Mouse (Mus musculus): ENCODE measurements at regions not wholly inside any gene's neighbourhood (a gene's known extent, or its start where the extent isn't known, plus 50 kb on each side); places are given as distances from the start of the nearest gene placed in this dataset.

DNA sequence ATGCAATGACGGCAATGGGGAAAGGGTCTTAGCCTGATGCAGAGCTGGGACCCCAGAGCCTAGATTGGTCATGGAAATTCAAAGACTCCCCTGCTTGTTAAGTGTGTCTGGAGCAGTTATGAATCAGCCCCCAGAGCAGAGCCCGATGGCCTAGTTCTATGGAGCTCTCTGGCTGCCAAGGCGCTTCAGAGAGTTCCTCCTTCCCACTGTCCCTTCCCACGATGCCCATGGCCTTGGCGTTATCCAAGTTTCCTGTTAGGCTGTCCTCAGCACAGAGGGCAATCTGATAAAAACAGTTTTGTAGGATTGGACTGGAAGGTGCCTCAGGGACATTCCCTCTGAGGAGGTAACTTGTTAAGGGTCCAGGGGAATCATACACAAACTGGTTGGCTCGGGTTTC is 62.2 kb upstream of the Id2 start:
- no peaks in the 10 kb centered on the region for H3K9me3 ChIP-seq (replicated peaks; ENCODE audit: control insufficient read depth, low read length)
- H3K9ac ChIP-seq (ENCODE audit: low read depth, low read length) = no peak overlapping the region
- no peaks in the 10 kb centered on the region for H3K36me3 ChIP-seq (ENCODE audit: control insufficient read depth, insufficient read depth)
- no peak overlapping the region for H3K4me3 ChIP-seq (ENCODE audit: low read depth, low read length)
- 65% methylated on average over 6 of the region's 6 CpGs for WGBS (ENCODE audit: insufficient replicate concordance)
- ATAC-seq (ENCODE audit: low read depth) = no peak
- H3K27ac ChIP-seq (ENCODE audit: low read length) = no peak overlapping the region
- no peak overlapping the region for H3K4me2 ChIP-seq (ENCODE audit: low read depth, low read length)
- H3K4me1 ChIP-seq (ENCODE audit: control insufficient read depth, low read depth, low read length) = peaks cover 9% of the 10 kb centered on the region
- no peaks in the 10 kb centered on the region for H3K27me3 ChIP-seq (ENCODE audit: control insufficient read depth, insufficient read depth, low read depth, low read length)

- Histone ChIP-seq H3K9me3 (replicated peaks; ENCODE audit: control insufficient read depth, low read length) (no peaks in the 10 kb centered on the region), H3K27me3 (ENCODE audit: control insufficient read depth, insufficient read depth, low read depth, low read length) (no peaks in the 10 kb centered on the region), H3K36me3 (ENCODE audit: control insufficient read depth, insufficient read depth) (no peaks in the 10 kb centered on the region), H3K4me3 (ENCODE audit: low read depth, low read length) (no peak overlapping the region), H3K4me2 (ENCODE audit: low read depth, low read length) (no peak overlapping the region), H3K9ac (ENCODE audit: low read depth, low read length) (no peak overlapping the region), H3K27ac (ENCODE audit: low read length) (no peak overlapping the region), H3K4me1 (ENCODE audit: control insufficient read depth, low read depth, low read length) (peaks cover 3% of the 10 kb centered on the region)
- WGBS (ENCODE audit: insufficient replicate concordance) = 35% methylated on average over 5 of the region's 5 CpGs
- no peak for ATAC-seq (ENCODE audit: low read depth)
These were observed 60.3 kb upstream of the Id2 start for GRCm38 (mm10) chr12:25157238-25157637.

DNA sequence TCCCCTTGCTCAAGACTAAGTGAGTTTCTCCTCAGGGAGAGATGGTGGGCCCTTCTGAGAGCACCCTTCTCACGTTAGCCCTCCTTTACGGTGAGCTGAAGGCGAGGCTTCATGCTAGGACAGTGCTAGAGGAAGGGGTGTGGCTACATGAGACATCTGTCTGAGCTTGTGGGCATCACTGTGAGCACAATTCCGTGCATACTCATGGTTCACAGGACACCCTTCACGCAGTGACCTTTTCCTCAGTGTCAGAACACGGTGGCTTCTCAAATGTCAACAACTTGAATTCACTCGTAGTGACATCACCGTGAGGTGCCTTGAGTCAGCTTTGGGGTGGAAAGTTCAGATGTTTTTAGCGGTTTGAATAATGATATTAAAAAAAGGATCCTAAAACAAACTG is 58.5 kb upstream of the Id2 start:
- 49% methylated on average over 9 of the region's 9 CpGs for WGBS (ENCODE audit: insufficient replicate concordance)

DNA sequence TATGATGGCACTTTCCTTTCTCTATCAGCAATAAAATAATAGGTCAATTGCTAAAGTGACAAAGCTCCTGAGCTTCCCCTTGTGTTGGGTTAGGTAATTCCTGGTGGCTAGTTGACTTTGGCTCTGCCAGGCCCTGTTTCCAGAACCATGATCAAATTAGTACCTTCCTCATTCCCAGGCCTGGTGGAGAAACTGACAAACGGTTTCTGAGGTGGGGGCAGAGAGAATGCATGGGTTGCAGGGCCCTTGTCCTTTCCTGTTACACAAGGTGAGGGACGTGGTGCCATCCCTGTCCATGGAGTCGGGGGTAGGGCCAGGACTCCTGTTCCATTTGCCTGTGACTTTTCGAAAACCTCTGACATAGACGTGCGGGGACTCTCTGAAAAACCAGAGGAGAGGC is 51.2 kb upstream of the Id2 start:
- no peaks in the 10 kb centered on the region for H3K27me3 ChIP-seq (ENCODE audit: control insufficient read depth, insufficient read depth, low read depth, low read length)
- H3K9ac ChIP-seq (ENCODE audit: low read depth, low read length) = no peak overlapping the region
- H3K4me2 ChIP-seq (ENCODE audit: low read depth, low read length) = no peak overlapping the region
- peaks cover 3% of the 10 kb centered on the region for H3K4me1 ChIP-seq (ENCODE audit: control insufficient read depth, low read depth, low read length)
- no peak overlapping the region for H3K4me3 ChIP-seq (ENCODE audit: low read depth, low read length)
- no peaks in the 10 kb centered on the region for H3K9me3 ChIP-seq (replicated peaks; ENCODE audit: control insufficient read depth, low read length)
- no peaks in the 10 kb centered on the region for H3K36me3 ChIP-seq (ENCODE audit: control insufficient read depth, insufficient read depth)
- H3K27ac ChIP-seq (ENCODE audit: low read length) = no peak overlapping the region
- no peak for ATAC-seq (ENCODE audit: low read depth)
- WGBS (ENCODE audit: insufficient replicate concordance) = 60% methylated on average over 6 of the region's 6 CpGs

More for the DNA sequence above, 58.5 kb upstream of the Id2 start:
- no peaks in the 10 kb centered on the region for H3K27me3 ChIP-seq (ENCODE audit: control insufficient read depth, insufficient read depth, low read depth, low read length)
- no peak overlapping the region for H3K9ac ChIP-seq (ENCODE audit: low read depth, low read length)
- no peak for ATAC-seq (ENCODE audit: low read depth)
- no peak overlapping the region for H3K4me3 ChIP-seq (ENCODE audit: low read depth, low read length)
- H3K4me2 ChIP-seq (ENCODE audit: low read depth, low read length) = no peak overlapping the region
- no peak overlapping the region for H3K27ac ChIP-seq (ENCODE audit: low read length)
- H3K9me3 ChIP-seq (replicated peaks; ENCODE audit: control insufficient read depth, low read length) = no peaks in the 10 kb centered on the region
- no peaks in the 10 kb centered on the region for H3K36me3 ChIP-seq (ENCODE audit: control insufficient read depth, insufficient read depth)
- no peaks in the 10 kb centered on the region for H3K4me1 ChIP-seq (ENCODE audit: control insufficient read depth, low read depth, low read length)
